Mouse (Mus musculus) testis, adult 2 months (tissue): Measurements from ENCODE around the gene Apln.

ENCODE experiments used
- CTCF ChIP-seq: fragments of 200-500 bp; IDR thresholded peaks from 2 replicates; pipeline ENCODE4 v1.5.1; 2012; ENCODE audit warnings: low read depth, mild to moderate bottlenecking, inconsistent platforms, low read length, moderate library complexity; ENCODE audit not compliant: control insufficient read depth, insufficient read depth, insufficient replicate concordance
- POLR2A ChIP-seq: fragments of 200-500 bp; IDR thresholded peaks from 2 replicates; pipeline ENCODE4 v1.6.1; 2012; ENCODE audit warnings: low read depth, mild to moderate bottlenecking, inconsistent platforms, low read length, moderate library complexity; ENCODE audit not compliant: control insufficient read depth

DNA sequence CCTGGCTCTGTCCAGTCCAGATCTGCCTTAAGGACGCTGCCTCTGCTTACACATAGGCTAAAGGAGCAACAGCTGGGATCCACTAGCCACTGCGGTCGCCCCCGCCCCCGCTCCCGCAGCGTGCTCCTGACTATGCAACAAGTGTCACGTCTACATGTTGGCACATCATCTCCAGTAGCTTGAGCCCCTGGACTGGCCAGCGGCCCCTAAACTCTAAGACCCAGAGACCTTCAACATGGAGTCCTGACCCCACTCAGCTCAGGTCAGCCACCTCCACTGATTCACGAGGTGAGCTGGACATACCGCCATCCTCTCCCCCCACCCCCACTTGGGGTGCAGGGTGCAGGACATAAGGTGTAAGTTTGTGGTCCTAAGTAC is 898 bp downstream of the Apln start:
- TF ChIP-seq CTCF (no peak), POLR2A (no peak)
